Mouse (Mus musculus) brain, embryonic 14.5 days (tissue): ENCODE results near the gene Irf2bp1.

Source experiments
- CTCF ChIP-seq: fragments of 200-500 bp; IDR thresholded peaks from 2 replicates; pipeline ENCODE4 v1.5.1; 2012; ENCODE audit warnings: inconsistent platforms, mild to moderate bottlenecking, moderate library complexity, borderline replicate concordance; ENCODE audit not compliant: insufficient read depth, insufficient read length; ENCODE audit errors: extremely low read depth
- POLR2A ChIP-seq: fragments of 200-500 bp; IDR thresholded peaks from 2 replicates; pipeline ENCODE4 v1.6.1; 2012; ENCODE audit warnings: mild to moderate bottlenecking, inconsistent platforms, borderline replicate concordance; ENCODE audit not compliant: poor library complexity, insufficient read depth, insufficient read length, severe bottlenecking; ENCODE audit errors: extremely low read depth

DNA sequence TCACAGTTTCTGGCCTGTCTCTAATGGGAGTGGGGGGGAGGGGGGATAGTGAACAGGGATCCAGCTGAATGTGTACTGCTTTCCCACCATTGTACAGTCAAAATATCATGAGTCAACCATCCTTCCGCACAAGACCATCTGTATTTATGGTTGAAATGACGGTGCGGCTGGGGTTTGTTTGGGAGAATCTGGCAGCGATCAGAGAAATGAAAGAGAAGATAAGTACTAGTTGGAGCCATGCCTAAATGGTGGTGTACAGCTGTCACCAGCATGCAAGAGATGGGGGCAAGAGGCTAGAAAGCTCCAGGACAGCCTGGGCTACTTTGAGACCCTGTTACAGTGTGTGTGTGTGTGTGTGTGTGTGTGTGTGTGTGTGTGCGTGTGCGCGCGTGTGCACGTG is 25.5 kb upstream of the Irf2bp1 start:
- TF ChIP-seq POLR2A = no peak
- TF ChIP-seq CTCF = no peak
